Mouse (Mus musculus): Measurements from ENCODE around the gene Gnl3l. TPM values are rescaled to one million over a fixed set of nuclear protein-coding genes. Genes with fewer than 3 reads are reported as not detected.

Gnl3l gene
- total RNA-seq, 4 experiments from 2014 or later: 204 to 216 (median 206) TPM

GRCm38 (mm10) chrX:150960702-150961101 lies 56.4 kb downstream of the Gnl3l start:
- no peak for DNase-seq (ENCODE audit: low spot score in 2 of 2)

GRCm38 (mm10) chrX:150956522-150957300 lies 60.4 kb downstream of the Gnl3l start:
- DNase-seq (ENCODE audit: low spot score in 2 of 2): peak; percentile 15 to 31

DNA sequence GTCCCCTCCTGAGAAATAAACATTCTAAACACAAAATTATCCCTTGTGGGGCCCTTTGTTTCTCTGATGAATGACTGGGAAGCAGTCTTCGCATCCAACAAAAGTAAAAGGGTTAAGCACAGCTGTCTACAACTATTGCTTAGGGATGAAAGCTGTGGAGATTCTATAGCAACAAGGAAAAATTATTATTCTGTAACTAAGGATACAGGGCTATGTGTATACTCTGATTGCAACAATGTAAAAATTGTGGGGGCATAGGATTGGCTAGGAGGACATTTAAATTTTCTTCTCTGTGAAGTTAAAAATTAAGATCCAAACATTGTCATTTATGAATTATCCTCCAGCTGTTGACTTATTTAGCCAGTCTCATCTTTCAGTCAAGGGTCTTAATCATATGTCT lies 61.1 kb downstream of the Gnl3l start:
- DNase-seq (ENCODE audit: low spot score in 2 of 2): no peak

DNA sequence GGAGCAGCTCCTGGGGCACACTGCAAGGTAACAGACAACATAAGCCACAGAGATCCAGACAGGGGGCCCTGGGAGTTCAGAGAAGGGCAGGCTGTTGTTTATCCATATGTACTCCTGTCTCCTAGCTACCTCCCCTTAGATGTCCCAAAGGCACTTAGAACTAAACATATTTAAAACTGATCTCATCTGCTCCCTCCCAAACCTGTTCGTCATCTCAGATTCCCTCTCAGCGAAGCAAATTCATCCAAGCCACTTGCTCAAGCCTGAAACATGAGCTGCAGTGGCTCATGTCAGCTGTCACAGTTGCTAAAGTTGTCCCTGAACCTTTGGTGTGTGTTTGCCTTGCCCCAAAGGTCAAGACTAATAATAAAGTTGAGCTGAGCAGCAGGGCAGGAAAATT lies 61.7 kb downstream of the Gnl3l start:
- DNase-seq (ENCODE audit: low spot score in 2 of 2): no peak

DNA sequence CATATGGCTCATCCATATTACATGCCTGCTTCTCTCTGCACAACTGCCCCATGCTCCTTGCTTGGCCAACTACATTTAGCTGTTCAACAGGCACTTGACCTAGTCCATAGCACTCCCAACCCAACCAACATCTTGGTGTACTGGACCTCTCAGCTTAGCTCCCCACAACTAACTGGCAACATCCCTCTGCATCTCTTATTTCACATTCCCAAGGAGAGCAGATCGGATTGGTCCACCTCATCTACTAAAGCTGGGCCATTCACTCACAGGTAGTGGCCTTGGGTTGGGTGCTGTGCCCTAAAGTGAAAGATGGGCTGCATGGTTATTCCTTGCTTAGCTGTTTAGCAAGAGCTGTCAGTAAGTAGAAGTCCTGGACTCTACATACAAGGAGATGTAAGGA lies 62.4 kb downstream of the Gnl3l start:
- DNase-seq (ENCODE audit: low spot score in 2 of 2): no peak

Other genes starting within 250 kb of the Gnl3l start
- 10 to 100 TPM; 47.6 to 59.7 (median 57.1) TPM for gene Maged2, start 203.0 kb downstream of the Gnl3l start, total RNA-seq (2022)
- gene Fgd1, start 28.8 kb upstream of the Gnl3l start, total RNA-seq (2022): 10 to 100 TPM; 15.6 to 18.7 (median 16.9) TPM
- 100 to 1,000 TPM in 1 of 4 experiments, 10 to 100 TPM in 3; 85.8 to 104 (median 93.2) TPM for gene Tsr2, start 79.2 kb upstream of the Gnl3l start, total RNA-seq (2022)
- gene Wnk3, start 180.8 kb upstream of the Gnl3l start, total RNA-seq (2022): 10 to 100 TPM; 39.5 to 48.1 (median 46.0) TPM

Data from left cerebral cortex, adult 8-10 months (tissue).